Mouse (Mus musculus) frontal cortex, adult (tissue): ENCODE results near the gene Gm26558.
A peak's percentile ranks its signal among the peaks of the same experiment; 100 is the strongest.

Source experiments
- ATAC-seq: cut with Nextera tagmentation; 2 replicates; pipeline ENCODE4 v1.9.2; 2017; ENCODE audit warnings: mild to moderate bottlenecking, moderate library complexity, mixed read lengths; ENCODE audit not compliant: low TSS enrichment

The Gm26558 gene

GRCm38 (mm10) chr2:70648271-70648670 is 13.6 kb downstream of the Gm26558 start:
- no peak for ATAC-seq

GRCm38 (mm10) chr2:70647681-70648080 is 14.2 kb downstream of the Gm26558 start:
- no peak for ATAC-seq

GRCm38 (mm10) chr2:70645266-70645780 is 16.6 kb downstream of the Gm26558 start:
- no peak for ATAC-seq

GRCm38 (mm10) chr2:70642971-70643565 is 18.8 kb downstream of the Gm26558 start:
- no peak for ATAC-seq

- ATAC-seq = no peak
Observed at GRCm38 (mm10) chr2:70640968-70641367, 20.9 kb downstream of the Gm26558 start.

- no peak for ATAC-seq
Observed at GRCm38 (mm10) chr2:70634028-70634690, 27.7 kb downstream of the Gm26558 start.

- no peak for ATAC-seq
Observed at GRCm38 (mm10) chr2:70632412-70632811, 29.5 kb downstream of the Gm26558 start.

- ATAC-seq = no peak
Observed at GRCm38 (mm10) chr2:70631321-70631720, 30.6 kb downstream of the Gm26558 start.

- no peak for ATAC-seq
Observed at GRCm38 (mm10) chr2:70629921-70630320, 32.0 kb downstream of the Gm26558 start.

- ATAC-seq = no peak
Observed at GRCm38 (mm10) chr2:70629339-70629761, 32.6 kb downstream of the Gm26558 start.

GRCm38 (mm10) chr2:70628397-70628796 is 33.5 kb downstream of the Gm26558 start:
- no peak for ATAC-seq

- no peak for ATAC-seq
Observed at GRCm38 (mm10) chr2:70625761-70626160, 36.1 kb downstream of the Gm26558 start.

- ATAC-seq = no peak
Observed at GRCm38 (mm10) chr2:70622244-70622643, 39.7 kb downstream of the Gm26558 start.

GRCm38 (mm10) chr2:70620225-70620624 is 41.7 kb downstream of the Gm26558 start:
- peak; percentile 50; the same call in 1 of the 2 replicates for ATAC-seq

- ATAC-seq = no peak
Observed at GRCm38 (mm10) chr2:70619232-70619835, 42.6 kb downstream of the Gm26558 start.

- no peak for ATAC-seq
Observed at GRCm38 (mm10) chr2:70616617-70617016, 45.3 kb downstream of the Gm26558 start.

GRCm38 (mm10) chr2:70616076-70616475 is 45.8 kb downstream of the Gm26558 start:
- ATAC-seq = no peak

- ATAC-seq = no peak
Observed at GRCm38 (mm10) chr2:70614745-70615351, 47.1 kb downstream of the Gm26558 start.
